16 mouse cellular contexts compared by ENCODE assay signal in genomic region chr5:46054850-46055249, GRCm38 (mm10).
"Had no signal": no experiment of that assay in that cellular context is flagged by ENCODE, and none has a peak within 500 bp of the region (broad histone marks: within the 10 kb centered on the region; RNA-seq: fewer than 3 reads in every experiment).

No protein-coding gene starts in this region.

- ATAC-seq: liver, postnatal 0 days; lung, postnatal 0 days had no signal

- H3K36me3 ChIP-seq: liver, embryonic 15.5 days; lung, embryonic 15.5 days; neural tube, embryonic 12.5 days; stomach, embryonic 15.5 days had no signal

- DNase-seq: liver, postnatal 0 days; lung, adult 2 months; lung, postnatal 14 days; lung, postnatal 36 days; right cerebral cortex, postnatal 14 days; thymus, adult 2 months; thymus, postnatal 25 days; thymus, postnatal 4 days had no signal

- H3K9ac ChIP-seq: liver, embryonic 15.5 days; liver, postnatal 0 days; lung, embryonic 15.5 days; neural tube, embryonic 12.5 days; stomach, embryonic 15.5 days had no signal

- H3K4me3 ChIP-seq: liver, embryonic 15.5 days; lung, embryonic 15.5 days; megakaryocyte, embryonic 14.5 days; neural tube, embryonic 12.5 days; stomach, embryonic 15.5 days had no signal

- H3K9me3 ChIP-seq: liver, embryonic 15.5 days; lung, embryonic 15.5 days; megakaryocyte, embryonic 14.5 days; neural tube, embryonic 12.5 days; stomach, embryonic 15.5 days had no signal

- H3K27ac ChIP-seq: liver, embryonic 15.5 days; lung, embryonic 15.5 days; macrophage; neural tube, embryonic 12.5 days; stomach, embryonic 15.5 days; stomach, postnatal 0 days had no signal

- H3K27me3 ChIP-seq: liver, embryonic 15.5 days; lung, embryonic 15.5 days; megakaryocyte, embryonic 14.5 days; neural tube, embryonic 12.5 days; stomach, embryonic 15.5 days had no signal

- H3K4me1 ChIP-seq: liver, embryonic 15.5 days; lung, embryonic 15.5 days; megakaryocyte, embryonic 14.5 days; stomach, embryonic 15.5 days had no signal

- H3K4me2 ChIP-seq: liver, embryonic 15.5 days; lung, embryonic 15.5 days; neural tube, embryonic 12.5 days; stomach, embryonic 15.5 days had no signal
